ENCODE assay signal across 8 mouse cellular contexts in the genomic region with DNA sequence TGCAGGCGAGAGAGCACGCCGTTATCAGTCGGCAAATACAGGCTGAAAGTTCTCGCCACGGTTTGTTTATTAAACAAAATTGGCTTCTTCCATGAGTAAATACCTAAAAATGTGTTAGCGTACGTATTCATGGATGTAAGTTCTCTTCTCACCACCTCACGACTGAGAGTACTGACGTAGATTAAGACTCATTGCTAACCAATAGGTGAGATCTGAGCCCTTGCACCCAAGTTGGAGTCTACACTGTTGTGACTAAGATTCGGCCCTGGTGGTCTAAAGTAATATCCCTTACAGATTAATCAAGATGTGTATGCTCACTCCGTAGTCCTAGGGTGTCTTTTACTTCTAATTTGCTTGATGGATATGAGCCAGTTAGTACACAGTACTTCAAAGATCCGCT. TPM values are rescaled to one million over a fixed set of nuclear protein-coding genes. Genes with fewer than 3 reads are reported as not detected.
DNase-seq lines count a peak whose midpoint lies in the region; ATAC-seq and TF ChIP-seq lines count a peak whose summit lies in the region.

No protein-coding gene starts in this region.

- H3K27ac ChIP-seq in kidney, postnatal 0 days = peak overlapping the region; percentile 100
- peak overlapping the region; percentile 95 for H3K27ac ChIP-seq in limb, embryonic 10.5 days

- ATAC-seq in kidney, postnatal 0 days (replicated peaks; ENCODE audit: low FRiP score, low read depth) = peak; percentile 21; the same call in 1 of the 2 replicates
- peak; percentile 68 for ATAC-seq in erythroblast, adult 5-6 weeks (replicated peaks; ENCODE audit: low FRiP score, poor library complexity, severe bottlenecking)

- no peaks in the 10 kb centered on the region for H3K9me3 ChIP-seq in kidney, postnatal 0 days (replicated peaks; ENCODE audit: low read length)
- H3K9me3 ChIP-seq in limb, embryonic 10.5 days (replicated peaks) = no peaks in the 10 kb centered on the region

- H3K79me2 ChIP-seq in myocyte (ENCODE audit: control insufficient read depth, insufficient read depth) = peaks cover 18% of the 10 kb centered on the region

- no peaks in the 10 kb centered on the region for H3K27me3 ChIP-seq in kidney, postnatal 0 days (ENCODE audit: insufficient read depth, low read length)
- no peaks in the 10 kb centered on the region for H3K27me3 ChIP-seq in limb, embryonic 10.5 days (ENCODE audit: low read depth, poor library complexity, severe bottlenecking)
- H3K27me3 ChIP-seq in myocyte (ENCODE audit: control insufficient read depth, insufficient read depth, insufficient read length) = no peaks in the 10 kb centered on the region

- peak overlapping the region; percentile 86 for H3K9ac ChIP-seq in kidney, postnatal 0 days (ENCODE audit: low read depth, low read length)

- peak; percentile 58 for DNase-seq in kidney, postnatal 0 days (ENCODE audit: low spot score)
- no peak for DNase-seq in kidney, postnatal 10 days
- DNase-seq in MEL-GATA-1-ER (ENCODE audit: extremely low read depth, low read depth) = peak; percentile 71
- DNase-seq in limb, embryonic 10.5 days (ENCODE audit: low spot score) = no peak
- no peak for DNase-seq in ovary, postnatal 10 days (ENCODE audit: low spot score)
- no peak for DNase-seq in urinary bladder, postnatal 25 days (ENCODE audit: low spot score)

- peak overlapping the region; percentile 19 for H3ac ChIP-seq in myocyte (ENCODE audit: control insufficient read depth, insufficient read length)

- peak overlapping the region; percentile 74 for H3K4me2 ChIP-seq in kidney, postnatal 0 days (ENCODE audit: low read length)
- peak overlapping the region; percentile 98 for H3K4me2 ChIP-seq in myocyte (ENCODE audit: low read depth)

- 0 out of 2 replicates have a peak, but pooled peaks cover 3% of the 10 kb centered on the region for H3K36me3 ChIP-seq in kidney, postnatal 0 days (ENCODE audit: insufficient read depth, low read length)
- peaks cover 21% of the 10 kb centered on the region for H3K36me3 ChIP-seq in limb, embryonic 10.5 days
- peaks cover 6% of the 10 kb centered on the region for H3K36me3 ChIP-seq in myocyte (ENCODE audit: control insufficient read depth, insufficient read depth)

- TF ChIP-seq POLR2A in myocyte (IDR thresholded peaks at IDR 0.05; ENCODE audit: insufficient read length, low read depth) = no peak

- H3K4me3 ChIP-seq in kidney, postnatal 0 days (replicated peaks; ENCODE audit: low read depth, low read length) = peak overlapping the region; percentile 65
- peak overlapping the region; percentile 67 for H3K4me3 ChIP-seq in limb, embryonic 10.5 days
- peak overlapping the region; percentile 62 for H3K4me3 ChIP-seq in myocyte

- TF ChIP-seq CTCF in kidney, postnatal 0 days (IDR thresholded peaks at IDR 0.05; ENCODE audit: low read depth) = no peak

- H3K4me1 ChIP-seq in kidney, postnatal 0 days (replicated peaks; ENCODE audit: insufficient read depth, low read length) = no peaks in the 10 kb centered on the region
- peaks cover 6% of the 10 kb centered on the region; the same call in 1 of the 2 replicates for H3K4me1 ChIP-seq in limb, embryonic 10.5 days

- 14% methylated on average over 13 of the region's 13 CpGs for WGBS in kidney, postnatal 0 days
- WGBS in limb, embryonic 10.5 days = 21% methylated on average over 13 of the region's 13 CpGs

TF ChIP-seq in myocyte, 11 proteins besides CTCF, POLR2A, EP300 and RAD21:
- TF ChIP-seq SRF (IDR thresholded peaks at IDR 0.05; ENCODE audit: control insufficient read depth, insufficient read length, low read depth) (no peak), CEBPB (IDR thresholded peaks at IDR 0.05; ENCODE audit: insufficient read depth, poor library complexity, severe bottlenecking) (no peak), USF1 (IDR thresholded peaks at IDR 0.05; ENCODE audit: low read depth) (no peak), MYOD1 (IDR thresholded peaks at IDR 0.05; ENCODE audit: control insufficient read depth in 1 of 3, insufficient read length in 2 of 3, low read depth in 2 of 3) (no peak), TCF12 (IDR thresholded peaks at IDR 0.05; ENCODE audit: insufficient read depth, poor library complexity, severe bottlenecking) (no peak), POLR2AphosphoS2 (IDR thresholded peaks at IDR 0.05; ENCODE audit: insufficient read length, low read depth) (no peak), REST (IDR thresholded peaks at IDR 0.05; ENCODE audit: insufficient read depth, insufficient read length) (no peak), MYOG (IDR thresholded peaks at IDR 0.05; ENCODE audit: control insufficient read depth in 1 of 3, insufficient read depth in 1 of 3, insufficient read length in 2 of 3, low read depth in 2 of 3) (no peak), E2F4 (IDR thresholded peaks at IDR 0.05; ENCODE audit: insufficient read depth) (no peak), MAX (IDR thresholded peaks at IDR 0.05; ENCODE audit: low read depth) (no peak), TCF3 (IDR thresholded peaks at IDR 0.05; ENCODE audit: insufficient read length, low read depth) (no peak)
TF ChIP-seq in myocyte: peak in this region for 0.

RNA-seq across cellular contexts. Expression of a gene that starts 0.6 kb away (rescaled TPM):
- 39.2 and 41.3 TPM in 2 replicates for polyA plus RNA-seq in kidney, postnatal 0 days (2015; fragmentation: Nextera tagmentation; extraction: Ambion mirVana)
- total RNA-seq in erythroblast, adult 5-6 weeks (2015; ENCODE audit: low replicate concordance) = 55.2 and 71.9 TPM in 2 replicates
- total RNA-seq in erythroblast, adult 5-6 weeks (2017; ENCODE audit: low replicate concordance) = 47.4 and 99.3 TPM in 2 replicates
- polyA plus RNA-seq in limb, embryonic 10.5 days (2016; fragmentation: Nextera tagmentation; extraction: Ambion mirVana) = 30.3 and 34.3 TPM in 2 replicates
- polyA plus RNA-seq in myocyte (2012; fragmentation: generic; extraction: Trizol) = 3.7 TPM

RNA-seq across cellular contexts. Expression of a gene that starts 24.1 kb away (rescaled TPM):
- 1.5 and 2.9 TPM in 2 replicates for polyA plus RNA-seq in kidney, postnatal 0 days (2015; fragmentation: Nextera tagmentation; extraction: Ambion mirVana)
- total RNA-seq in erythroblast, adult 5-6 weeks (2015; ENCODE audit: low replicate concordance) = 10.2 and 13.6 TPM in 2 replicates
- total RNA-seq in erythroblast, adult 5-6 weeks (2017; ENCODE audit: low replicate concordance) = 0.77 and 7.4 TPM in 2 replicates
- polyA plus RNA-seq in limb, embryonic 10.5 days (2016; fragmentation: Nextera tagmentation; extraction: Ambion mirVana) = 0.66 TPM in 1 of 2 replicates, not detected in the other
- polyA plus RNA-seq in myocyte (2012; fragmentation: generic; extraction: Trizol) = 0.60 TPM

Comparison
In these comparisons a context has a peak if more than half of its experiments do, and no peak if none do; other contexts are left out.
1. DNase-seq: peak in kidney, postnatal 0 days (single experiment) and MEL-GATA-1-ER (single experiment); none in kidney, postnatal 10 days (single experiment), limb, embryonic 10.5 days (single experiment), ovary, postnatal 10 days (single experiment) and urinary bladder, postnatal 25 days (single experiment).
2. Peak in every context shown above with its lines, with median percentiles within 50 percentile points of each other: H3K4me3 ChIP-seq.